Mouse (Mus musculus) heart, postnatal 14 days (tissue): ENCODE results near the gene Corin. TPM values are rescaled to one million over a fixed set of nuclear protein-coding genes. Genes with fewer than 3 reads are reported as not detected.

Experiments
- total RNA-seq, 2 experiments: library from RNA; stranded (reverse); gene quantifications; 2 replicates each; pipeline ENCODE4 v1.2.3; 2021

Corin gene
- total RNA-seq, 2 experiments from 2014 or later: 99.7 to 132 TPM

Other genes with a start within 250 kb of the Corin start
- 1 to 10 TPM; 6.0 to 6.7 TPM for gene Nfxl1, start 55.2 kb upstream of the Corin start, total RNA-seq
- gene Zar1, start 76.8 kb upstream of the Corin start, total RNA-seq: not detected
- not detected for gene Gm5868, start 83.1 kb upstream of the Corin start, total RNA-seq
- gene Cnga1, start 139.8 kb upstream of the Corin start, total RNA-seq: under 1 TPM in 1 of 2 experiments, not detected in 1; 0.29 TPM
- under 1 TPM in 1 of 2 experiments, not detected in 1; 0.49 TPM for gene Nipal1, start 143.3 kb upstream of the Corin start, total RNA-seq
- 1 to 10 TPM in 1 of 2 experiments, under 1 TPM in 1; 0.05 to 1.0 TPM for gene Txk, start 248.3 kb upstream of the Corin start, total RNA-seq